Mouse (Mus musculus) bone marrow, adult 2 months (tissue): ENCODE results near the gene Nxf3. TPM values are rescaled to one million over a fixed set of nuclear protein-coding genes. Genes with fewer than 3 reads are reported as not detected.

Experiments
- H3K27ac ChIP-seq: fragments of 200-500 bp; 2 replicates; pipeline ENCODE4 v1.5.1; 2012; ENCODE audit warnings: low read depth, mild to moderate bottlenecking, control low read depth, inconsistent platforms, low read length; ENCODE audit not compliant: control insufficient read depth, poor library complexity, insufficient read depth
- H3K4me1 ChIP-seq: fragments of 200-500 bp; 2 replicates; pipeline ENCODE4 v1.6.1; 2011; ENCODE audit warnings: low read length; ENCODE audit not compliant: control insufficient read depth, insufficient read depth
- H3K4me3 ChIP-seq: fragments of 200-500 bp; replicated peaks from 2 replicates; pipeline ENCODE3; 2011; ENCODE audit warnings: mild to moderate bottlenecking, low read depth, low read length, control low read depth; ENCODE audit not compliant: control insufficient read depth
- CTCF ChIP-seq: fragments of 200-500 bp; IDR thresholded peaks from 2 replicates; pipeline ENCODE4 v1.5.1; 2011; ENCODE audit warnings: low read length, control low read depth; ENCODE audit not compliant: control insufficient read depth, insufficient read depth
- POLR2A ChIP-seq: fragments of 200-500 bp; IDR thresholded peaks from 2 replicates; pipeline ENCODE4 v1.6.1; 2011; ENCODE audit warnings: low read depth, mild to moderate bottlenecking, control low read depth, low read length, borderline replicate concordance; ENCODE audit not compliant: control insufficient read depth
- WGBS: fragments of 180-500 bp; shearing (Covaris S2); methylation state at CpG from one replicate; pipeline ENCODE4 v1.1.7; 2018; 5-methylcytosine and 5-hydroxymethylcytosine counted together
- polyA plus RNA-seq: library from polyadenylated mRNA; stranded (reverse); fragments of >200 nt; gene quantifications from 2 replicates; pipeline ENCODE4 v1.2.4, GENCODE M21; 2011; ENCODE audit warnings: low replicate concordance; ENCODE audit not compliant: missing spikeins, insufficient read depth, insufficient read length

Gene Nxf3
- polyA plus RNA-seq, result 0.65 TPM in 1 of 2 replicates, not detected in the other

GRCm38 (mm10) chrX:136085155-136085554, at the start of gene Nxf3:
Gene Nxf3 (minus strand): TSS chrX:136085255.
- Histone ChIP-seq H3K27ac (no peak within 1 kb of the TSS), H3K4me1 (no peaks in the 10 kb centered on the region), H3K4me3 (no peak within 1 kb of the TSS)
- 59% methylated on average over 9 of the region's 9 CpGs for whole genome bisulfite sequencing
- no peak for TF ChIP-seq CTCF
- no peak for TF ChIP-seq POLR2A

DNA sequence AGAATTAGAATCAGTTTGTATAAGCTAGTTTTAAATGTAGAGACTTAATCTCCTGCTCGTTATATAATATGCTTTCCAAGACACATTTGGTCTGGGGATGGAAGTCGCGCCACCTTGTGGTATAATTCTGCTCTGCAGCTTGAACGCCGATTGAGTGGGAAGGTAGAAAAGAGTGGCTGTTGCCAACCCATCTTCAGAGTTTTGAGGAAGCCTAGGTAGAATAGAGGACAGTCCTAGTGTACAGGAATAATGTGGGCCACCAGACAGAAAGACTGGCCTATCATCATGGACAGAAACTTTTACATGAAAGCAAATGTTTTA, 42.6 kb upstream of the Nxf3 start:
- no peaks in the 10 kb centered on the region for H3K4me1 ChIP-seq
- WGBS, result 12% methylated on average over 5 of the region's 5 CpGs
- H3K4me3 ChIP-seq, result no peak overlapping the region
- TF ChIP-seq CTCF (peak; percentile 38; the same call in 1 of the 2 replicates), POLR2A (no peak)
- H3K27ac ChIP-seq, result no peak overlapping the region

DNA sequence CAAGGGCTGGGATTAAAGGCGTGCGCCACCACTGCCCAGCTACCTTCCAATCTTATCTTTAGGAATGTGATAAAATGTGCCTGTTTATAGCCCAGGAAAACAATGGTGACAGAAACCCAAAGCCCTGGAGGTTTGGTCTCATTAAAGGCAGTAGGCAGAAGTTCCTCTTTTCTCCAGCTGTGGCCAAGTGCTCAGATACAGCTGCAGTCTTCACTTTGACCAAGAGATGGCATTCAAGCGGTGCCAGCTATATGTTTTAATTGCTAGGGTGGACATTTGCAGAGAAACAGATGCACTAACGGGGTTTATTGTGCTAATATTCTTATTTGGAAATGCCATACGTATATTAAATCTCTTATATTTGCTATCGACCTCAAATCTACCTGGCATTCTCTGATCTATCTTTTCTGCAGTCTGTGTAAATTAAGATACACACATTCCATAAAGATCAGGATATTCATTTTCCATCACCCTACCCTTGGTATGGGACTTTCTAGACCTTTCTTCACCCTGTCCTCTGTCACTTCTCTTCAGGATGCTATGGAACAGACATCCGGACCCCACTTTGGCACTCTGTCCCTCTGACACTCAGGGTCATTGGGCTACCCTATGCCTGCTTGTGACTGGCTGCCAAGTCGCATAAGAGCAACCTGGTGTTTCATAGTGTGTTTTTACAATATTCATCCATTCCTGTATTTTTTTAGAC, 42.1 kb upstream of the Nxf3 start:
- TF ChIP-seq POLR2A (no peak), CTCF (no peak)
- WGBS, result 33% methylated on average over 8 of the region's 8 CpGs
- Histone ChIP-seq H3K4me3 (no peak overlapping the region), H3K27ac (no peak overlapping the region), H3K4me1 (no peaks in the 10 kb centered on the region)

- TF ChIP-seq POLR2A (no peak), CTCF (no peak)
- WGBS, result 15% methylated on average over 23 of the region's 23 CpGs
- H3K27ac ChIP-seq, result no peak overlapping the region
- H3K4me1 ChIP-seq, result no peaks in the 10 kb centered on the region
- H3K4me3 ChIP-seq, result no peak overlapping the region
Observed at GRCm38 (mm10) chrX:136115419-136115961, 30.4 kb upstream of the Nxf3 start.

DNA sequence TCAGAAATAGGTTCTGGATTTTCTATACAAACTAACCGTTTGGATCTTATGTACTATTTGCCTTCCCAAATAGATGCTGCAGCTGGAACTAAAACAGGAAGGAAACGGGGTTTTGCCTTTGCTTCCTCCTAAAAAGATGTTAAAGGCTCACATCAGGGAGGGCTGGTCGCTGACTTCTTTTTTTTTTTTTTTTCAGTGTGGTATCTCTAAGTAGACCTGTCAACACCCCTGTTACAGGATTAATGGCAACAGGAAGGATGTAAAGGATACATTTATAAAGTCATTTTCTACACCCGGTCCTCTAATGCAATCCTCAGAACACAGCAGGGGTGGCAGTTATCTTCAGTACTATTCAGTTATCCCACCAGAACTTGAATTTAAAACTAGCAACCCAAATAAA, 30.0 kb upstream of the Nxf3 start:
- TF ChIP-seq CTCF (no peak), POLR2A (no peak)

GRCm38 (mm10) chrX:136107942-136108341, 22.9 kb upstream of the Nxf3 start:
- 38% methylated on average over 6 of the region's 6 CpGs for WGBS
- Histone ChIP-seq H3K4me1 (no peaks in the 10 kb centered on the region), H3K4me3 (no peak overlapping the region), H3K27ac (no peak overlapping the region)
- TF ChIP-seq POLR2A (no peak), CTCF (no peak)

More for the DNA sequence above, 30.0 kb upstream of the Nxf3 start:
- Histone ChIP-seq H3K4me3 (no peak overlapping the region), H3K27ac (no peak overlapping the region), H3K4me1 (no peaks in the 10 kb centered on the region)
- 13% methylated on average over 4 of the region's 4 CpGs for WGBS

- Histone ChIP-seq H3K4me1 (no peaks in the 10 kb centered on the region), H3K27ac (no peak overlapping the region), H3K4me3 (no peak overlapping the region)
- WGBS, result 71% methylated on average over 3 of the region's 3 CpGs
- TF ChIP-seq POLR2A (no peak), CTCF (no peak)
Observed at GRCm38 (mm10) chrX:136104724-136105088, 19.7 kb upstream of the Nxf3 start.

DNA sequence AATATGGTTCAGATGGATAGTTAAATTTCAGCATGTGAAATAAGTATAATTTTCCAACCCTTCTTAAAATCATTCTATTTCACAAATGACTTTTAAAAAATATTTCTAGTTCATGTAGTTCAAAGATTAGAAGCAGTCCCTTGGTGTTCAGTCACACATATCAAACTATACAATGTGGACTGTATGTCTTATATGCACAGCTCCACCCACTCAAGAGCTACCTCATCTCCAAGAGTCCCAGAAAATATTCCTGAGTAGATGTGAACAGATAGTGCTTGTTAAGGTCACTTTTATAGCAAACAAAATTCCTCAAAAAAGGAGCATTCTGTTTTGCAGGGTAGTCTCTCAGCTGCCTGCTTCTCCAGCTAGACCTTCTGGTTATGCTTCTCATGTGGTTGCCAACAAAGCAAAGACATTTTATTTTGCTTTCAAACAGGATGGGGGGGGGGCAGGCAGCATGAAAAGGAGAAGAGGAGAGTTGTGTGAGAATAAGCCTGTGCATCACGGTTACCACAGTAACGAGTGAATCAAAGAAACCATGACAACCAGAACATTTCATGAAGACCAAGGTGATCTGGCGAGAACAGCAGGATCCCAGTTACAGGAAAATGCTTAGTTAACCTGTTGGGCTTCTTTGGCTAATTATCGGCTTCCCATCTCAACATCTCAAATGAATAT, 19.1 kb upstream of the Nxf3 start:
- H3K27ac ChIP-seq, result no peak overlapping the region
- TF ChIP-seq CTCF (no peak), POLR2A (no peak)
- H3K4me1 ChIP-seq, result no peaks in the 10 kb centered on the region
- H3K4me3 ChIP-seq, result no peak overlapping the region
- 59% methylated on average over 4 of the region's 4 CpGs for WGBS

DNA sequence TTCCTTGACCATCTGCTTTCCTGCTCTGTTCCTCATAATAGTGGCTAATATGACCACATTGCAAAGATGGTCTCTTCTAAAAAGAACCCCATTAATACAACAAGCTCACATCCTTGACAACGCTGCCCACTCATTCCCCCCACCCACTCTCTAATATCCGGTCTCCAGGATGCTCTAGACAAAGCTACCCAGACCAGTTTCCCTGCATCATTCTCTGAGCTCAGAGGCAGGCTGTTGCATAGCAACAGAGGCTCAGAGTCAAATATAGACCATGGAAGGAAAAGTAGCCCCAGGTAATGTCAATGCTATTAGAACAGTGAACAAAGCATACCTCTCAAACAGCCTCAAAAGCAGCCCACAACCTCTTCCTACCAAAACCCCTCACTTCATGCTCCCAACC, 9.4 kb upstream of the Nxf3 start:
- WGBS, result 49% methylated on average over 2 of the region's 2 CpGs

More for the DNA sequence above, 9.4 kb upstream of the Nxf3 start:
- Histone ChIP-seq H3K27ac (no peak overlapping the region), H3K4me1 (no peaks in the 10 kb centered on the region), H3K4me3 (no peak overlapping the region)
- TF ChIP-seq POLR2A (no peak), CTCF (no peak)
